Mouse (Mus musculus) forebrain, embryonic 12.5 days (tissue): Measurements from ENCODE around the gene Atg3. TPM values are rescaled to one million over a fixed set of nuclear protein-coding genes. Genes with fewer than 3 reads are reported as not detected.

Experiments used
- ATAC-seq: fragments of 200-750 bp; cut with Nextera tagmentation; 2 replicates; pipeline ENCODE4 v1.8.0; 2017; ENCODE audit warnings: moderate TSS enrichment; ENCODE audit not compliant: low FRiP score
- H3K27ac ChIP-seq: fragments of 300-500 bp; sonication (generic); 2 replicates; pipeline ENCODE4 v1.5.1; 2016; ENCODE audit warnings: mild to moderate bottlenecking
- H3K27me3 ChIP-seq: fragments of 300-500 bp; sonication (generic); 2 replicates; pipeline ENCODE4 v1.6.1; 2016; ENCODE audit warnings: mild to moderate bottlenecking
- H3K36me3 ChIP-seq: fragments of 300-500 bp; sonication (generic); replicated peaks from 2 replicates; pipeline ENCODE4 v1.6.1; 2016; ENCODE audit warnings: mild to moderate bottlenecking
- H3K4me1 ChIP-seq: fragments of 300-500 bp; sonication (generic); 2 replicates; pipeline ENCODE4 v1.6.1; 2016
- H3K4me2 ChIP-seq: fragments of 300-500 bp; sonication (generic); 2 replicates; pipeline ENCODE4 v1.6.1; 2016; ENCODE audit warnings: mild to moderate bottlenecking, moderate library complexity
- H3K4me3 ChIP-seq: fragments of 300-500 bp; sonication (generic); replicated peaks from 2 replicates; pipeline ENCODE4 v1.5.1; 2016; ENCODE audit warnings: mild to moderate bottlenecking
- H3K9ac ChIP-seq: fragments of 300-500 bp; sonication (generic); 2 replicates; pipeline ENCODE4 v1.6.1; 2016; ENCODE audit warnings: mild to moderate bottlenecking
- H3K9me3 ChIP-seq: fragments of 300-500 bp; sonication (generic); 2 replicates; pipeline ENCODE4 v1.6.1; 2016
- WGBS: fragments of 180-500 bp; shearing (Covaris S2); methylation state at CpG from one replicate; pipeline ENCODE4 v1.1.7; 2016; 5-methylcytosine and 5-hydroxymethylcytosine counted together
- polyA plus RNA-seq: library from polyadenylated mRNA; unstranded; fragments of >200 nt; fragmentation: Nextera tagmentation; extraction: Ambion mirVana; gene quantifications from 2 replicates; pipeline ENCODE4 v1.2.1, GENCODE M21; 2016

Atg3 gene
- polyA plus RNA-seq = 38.9 and 43.1 TPM in 2 replicates

GRCm38 (mm10) chr16:45158522-45159388 lies at the start of gene Atg3, which contains the start of gene Slc35a5:
Atg3 (plus strand) TSS chr16:45158785.
Slc35a5 (minus strand) TSS chr16:45158706.
- under 1% methylated on average over 57 of the region's 64 CpGs for WGBS
- Histone ChIP-seq H3K4me2 (peak within 1 kb of the TSS; percentile 85), H3K9ac (peak within 1 kb of the TSS; percentile 88), H3K4me3 (peak within 1 kb of the TSS; percentile 84), H3K27ac (peak within 1 kb of the TSS; percentile 94), H3K9me3 (no peaks in the 10 kb centered on the region), H3K36me3 (peaks cover 9% of the 10 kb centered on the region; the same call in 1 of the 2 replicates), H3K27me3 (no peaks in the 10 kb centered on the region), H3K4me1 (peaks cover 23% of the 10 kb centered on the region)
- peak; percentile 99 for ATAC-seq

DNA sequence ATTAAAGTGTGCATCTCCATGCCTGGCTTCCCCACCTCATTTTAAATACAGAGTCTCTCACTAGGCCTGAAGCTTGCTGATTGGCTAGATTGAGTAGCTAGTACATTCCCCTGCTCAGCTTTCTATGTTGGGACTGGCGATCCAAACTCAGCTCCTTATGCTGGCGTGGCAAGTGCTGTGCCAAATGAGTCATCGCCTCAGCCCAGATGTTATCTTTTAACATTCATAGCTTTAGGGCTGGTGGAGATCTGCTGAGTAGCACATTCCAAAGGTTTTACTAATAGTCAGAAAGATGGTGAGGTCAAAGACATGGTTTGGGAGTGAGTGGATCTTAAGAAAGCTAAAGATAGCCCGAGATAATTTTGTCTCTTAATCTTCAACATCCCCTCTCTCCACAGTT lies 48.1 kb upstream of the Atg3 start:
- 73% methylated on average over 4 of the region's 4 CpGs for WGBS
- ATAC-seq = no peak
- Histone ChIP-seq H3K9ac (no peak overlapping the region), H3K36me3 (no peaks in the 10 kb centered on the region), H3K9me3 (no peaks in the 10 kb centered on the region), H3K27me3 (no peaks in the 10 kb centered on the region), H3K27ac (no peak overlapping the region), H3K4me2 (no peak overlapping the region), H3K4me3 (no peak overlapping the region), H3K4me1 (no peaks in the 10 kb centered on the region)

DNA sequence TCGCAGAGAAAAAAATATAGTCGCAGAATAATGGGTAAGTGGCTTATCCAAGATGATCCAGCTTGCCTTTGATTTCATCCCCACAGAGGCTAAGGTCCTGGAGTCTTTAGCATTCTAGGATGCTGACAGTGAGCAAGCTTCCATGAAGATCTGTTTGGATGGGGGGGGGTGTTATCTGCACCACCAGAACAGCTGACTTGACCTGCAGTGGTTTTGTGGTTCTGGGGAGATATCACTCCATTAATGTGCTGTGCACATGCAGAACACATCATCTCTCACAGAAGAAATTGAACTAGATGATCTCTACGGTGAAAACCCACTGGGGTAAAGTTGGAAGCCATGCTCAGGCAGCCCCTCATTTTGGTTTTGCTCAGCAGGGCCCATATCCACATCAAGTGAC lies 41.4 kb upstream of the Atg3 start:
- no peaks in the 10 kb centered on the region for H3K9me3 ChIP-seq
- no peak overlapping the region for H3K4me2 ChIP-seq
- H3K27me3 ChIP-seq = no peaks in the 10 kb centered on the region
- ATAC-seq = no peak
- H3K4me3 ChIP-seq = no peak overlapping the region
- no peaks in the 10 kb centered on the region for H3K36me3 ChIP-seq
- H3K4me1 ChIP-seq = no peaks in the 10 kb centered on the region
- no peak overlapping the region for H3K27ac ChIP-seq
- H3K9ac ChIP-seq = no peak overlapping the region
- 95% methylated on average over 3 of the region's 3 CpGs for WGBS

GRCm38 (mm10) chr16:45118760-45119159 lies 39.8 kb upstream of the Atg3 start:
- WGBS = 79% methylated on average over 3 of the region's 3 CpGs
- Histone ChIP-seq H3K9ac (no peak overlapping the region), H3K27me3 (no peaks in the 10 kb centered on the region), H3K9me3 (no peaks in the 10 kb centered on the region), H3K27ac (no peak overlapping the region), H3K4me3 (no peak overlapping the region), H3K4me2 (no peak overlapping the region), H3K36me3 (no peaks in the 10 kb centered on the region), H3K4me1 (no peaks in the 10 kb centered on the region)
- ATAC-seq = no peak

DNA sequence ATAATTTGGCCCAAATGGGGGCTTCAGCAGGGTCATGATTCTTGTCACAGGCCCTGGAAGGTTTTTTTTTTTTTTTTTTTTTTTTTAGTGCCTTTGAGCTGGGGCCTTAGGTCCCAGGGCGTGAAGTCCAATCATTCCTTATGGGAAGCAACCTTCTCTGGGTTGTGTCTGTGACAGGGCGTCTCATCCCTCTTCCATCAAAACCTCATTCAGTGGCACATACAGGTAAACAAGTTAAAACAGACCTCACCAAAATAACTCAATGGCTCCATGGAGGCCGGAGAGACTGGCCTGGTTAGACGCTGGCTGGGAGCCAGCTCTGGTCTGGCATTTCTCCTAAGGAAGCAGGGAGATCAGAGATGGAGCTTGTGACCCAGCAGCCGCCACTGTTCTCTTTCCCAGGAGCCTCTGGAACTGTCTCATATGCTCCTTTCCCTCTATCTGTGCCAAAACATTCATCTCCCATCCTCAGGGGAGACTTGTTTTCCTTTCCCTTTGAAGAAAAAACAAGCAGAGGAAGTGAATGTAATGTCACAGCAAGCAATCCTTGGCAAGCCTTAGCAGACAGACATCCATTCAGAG lies 37.6 kb upstream of the Atg3 start:
- whole genome bisulfite sequencing = 81% methylated on average over 5 of the region's 5 CpGs
- Histone ChIP-seq H3K27ac (no peak overlapping the region), H3K4me1 (no peaks in the 10 kb centered on the region), H3K4me2 (no peak overlapping the region), H3K27me3 (no peaks in the 10 kb centered on the region), H3K4me3 (no peak overlapping the region), H3K9ac (no peak overlapping the region), H3K9me3 (no peaks in the 10 kb centered on the region), H3K36me3 (no peaks in the 10 kb centered on the region)
- ATAC-seq = no peak

DNA sequence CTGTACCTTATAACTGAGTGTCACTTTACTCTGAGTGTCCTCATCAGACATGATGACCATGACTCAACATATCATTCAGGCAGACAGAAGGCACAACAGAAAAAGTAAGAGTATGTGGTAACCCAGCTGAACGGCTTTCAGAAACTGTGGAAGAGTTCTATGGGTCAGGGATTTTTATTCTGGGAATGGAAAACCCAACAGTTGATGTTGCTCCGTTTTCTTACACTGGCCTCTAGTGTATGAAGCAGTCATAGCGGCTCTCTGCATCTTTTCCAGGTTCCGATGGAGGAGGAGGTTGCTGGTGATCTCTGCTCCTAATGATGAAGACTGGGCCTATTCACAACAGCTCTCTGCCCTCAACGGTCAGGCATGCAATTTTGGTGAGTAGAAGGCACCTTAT lies 36.0 kb upstream of the Atg3 start:
- no peak for ATAC-seq
- no peaks in the 10 kb centered on the region for H3K4me1 ChIP-seq
- 75% methylated on average over 5 of the region's 5 CpGs for WGBS

DNA sequence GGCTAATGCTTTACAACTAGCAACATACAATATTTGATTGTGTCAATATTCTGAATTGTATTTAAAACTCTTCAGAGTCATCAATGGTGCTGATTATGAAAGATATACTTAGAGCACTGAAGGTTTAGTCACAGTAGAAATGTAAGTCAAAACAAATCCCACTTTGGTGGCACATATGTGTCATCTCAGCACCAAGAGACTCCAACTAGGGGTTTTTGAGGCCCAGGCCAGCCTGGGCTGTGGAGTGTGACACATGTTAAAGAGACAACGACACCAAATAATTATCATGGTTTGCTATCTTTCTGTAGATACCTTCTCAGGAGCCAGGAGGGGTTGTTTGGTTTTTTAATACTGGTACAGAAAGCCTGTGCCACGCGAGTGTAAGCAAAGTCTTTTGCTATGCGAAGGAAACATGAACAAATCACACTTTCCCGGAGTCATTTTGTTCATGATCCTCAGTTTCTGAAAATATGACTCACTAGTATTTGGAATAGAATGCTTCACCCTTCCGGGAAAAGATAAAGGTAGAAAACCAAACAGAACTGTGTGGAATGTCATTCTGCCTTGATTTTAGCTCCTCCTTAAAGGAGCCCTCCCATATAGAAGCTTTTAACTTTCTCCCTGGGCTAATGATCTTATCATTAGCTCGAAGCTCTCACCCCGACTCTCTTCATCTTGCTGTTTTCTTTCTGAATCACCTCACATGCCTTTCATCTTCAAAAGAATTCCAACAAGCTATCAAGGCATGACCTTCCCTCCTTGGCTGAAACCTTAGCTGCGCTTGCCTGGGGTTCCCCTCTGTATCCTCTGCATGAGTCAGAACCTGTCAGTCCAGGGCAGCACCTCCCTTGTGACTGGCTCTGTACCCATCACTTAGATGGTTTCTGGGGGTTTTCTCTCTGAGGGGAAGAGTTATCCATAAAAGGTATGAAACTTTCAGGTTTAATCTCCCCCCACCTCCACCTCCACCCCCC lies 34.1 kb upstream of the Atg3 start:
- WGBS = 74% methylated on average over 9 of the region's 9 CpGs
- Histone ChIP-seq H3K27me3 (no peaks in the 10 kb centered on the region), H3K4me3 (no peak overlapping the region), H3K4me2 (no peak overlapping the region), H3K9ac (no peak overlapping the region), H3K9me3 (no peaks in the 10 kb centered on the region), H3K36me3 (no peaks in the 10 kb centered on the region), H3K4me1 (no peaks in the 10 kb centered on the region), H3K27ac (no peak overlapping the region)
- ATAC-seq = no peak

More for the DNA sequence above, 36.0 kb upstream of the Atg3 start:
- Histone ChIP-seq H3K27me3 (no peaks in the 10 kb centered on the region), H3K9me3 (no peaks in the 10 kb centered on the region), H3K4me3 (no peak overlapping the region), H3K27ac (no peak overlapping the region), H3K36me3 (no peaks in the 10 kb centered on the region), H3K9ac (no peak overlapping the region), H3K4me2 (no peak overlapping the region)

DNA sequence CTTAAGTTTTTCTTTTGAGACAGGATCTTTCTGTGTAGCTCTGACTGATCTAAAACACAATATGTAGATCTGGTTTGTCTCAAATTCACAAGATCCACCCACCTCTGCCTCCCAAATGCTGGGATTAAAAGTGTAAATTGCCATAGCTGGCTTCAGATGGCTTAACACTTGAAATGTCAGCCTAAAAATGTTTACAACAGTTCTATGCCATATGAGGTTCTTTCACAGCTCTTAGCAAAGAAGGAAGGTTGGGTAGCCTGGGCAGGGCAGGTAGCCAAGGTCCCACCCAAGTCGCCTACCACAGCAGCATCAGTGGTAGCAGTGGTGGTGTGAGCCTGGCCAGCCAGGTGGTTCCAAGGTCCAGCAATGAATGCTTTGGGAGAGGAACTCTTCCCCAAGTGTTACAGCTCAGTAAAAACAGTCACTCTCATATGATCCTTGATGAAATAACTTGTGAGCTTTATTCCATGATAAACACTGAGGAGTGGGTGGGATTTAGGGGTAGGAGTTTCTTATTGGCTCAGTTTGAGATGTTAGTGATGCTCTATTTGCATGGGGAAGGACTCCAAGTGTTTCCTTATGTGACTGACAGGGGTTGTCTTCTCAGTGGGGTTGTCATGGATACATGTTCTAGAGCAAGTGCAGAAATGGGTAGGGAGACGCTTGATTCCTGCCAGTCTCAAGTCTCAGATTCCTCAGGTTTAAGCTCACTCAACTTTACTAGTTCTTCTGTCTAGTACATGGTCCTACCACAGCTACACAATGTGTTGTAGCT lies 30.5 kb upstream of the Atg3 start:
- WGBS = 86% methylated on average over 2 of the region's 2 CpGs
- Histone ChIP-seq H3K27ac (no peak overlapping the region), H3K36me3 (no peaks in the 10 kb centered on the region), H3K9ac (no peak overlapping the region), H3K4me3 (no peak overlapping the region), H3K4me2 (no peak overlapping the region), H3K4me1 (no peaks in the 10 kb centered on the region), H3K27me3 (no peaks in the 10 kb centered on the region), H3K9me3 (no peaks in the 10 kb centered on the region)
- ATAC-seq = no peak

DNA sequence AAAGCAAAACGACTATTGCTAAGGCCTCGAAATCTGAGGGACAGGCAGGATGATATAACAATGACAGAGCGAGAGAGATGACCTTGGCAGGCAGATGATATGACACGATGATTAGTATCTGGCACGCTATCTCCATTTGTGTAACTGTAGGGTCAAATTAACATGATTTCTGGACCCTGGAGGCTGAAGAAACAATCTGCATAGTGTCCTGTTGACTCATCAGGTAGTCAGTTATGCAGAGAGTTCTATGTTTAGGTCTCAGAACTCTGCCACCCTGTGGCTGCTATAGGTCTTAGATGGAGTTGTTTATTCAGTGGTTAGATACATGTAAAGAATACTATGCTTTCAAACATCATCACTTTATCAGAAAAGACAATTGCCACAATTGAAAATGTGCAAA lies 16.9 kb upstream of the Atg3 start:
- H3K36me3 ChIP-seq = peaks cover 66% of the 10 kb centered on the region
- no peak overlapping the region for H3K4me3 ChIP-seq
- no peak overlapping the region for H3K27ac ChIP-seq
- ATAC-seq = no peak
- H3K4me2 ChIP-seq = no peak overlapping the region
- H3K9ac ChIP-seq = no peak overlapping the region
- no peaks in the 10 kb centered on the region for H3K9me3 ChIP-seq
- WGBS = 95% methylated on average over 5 of the region's 5 CpGs
- no peaks in the 10 kb centered on the region for H3K4me1 ChIP-seq
- H3K27me3 ChIP-seq = no peaks in the 10 kb centered on the region

- no peak overlapping the region for H3K9ac ChIP-seq
- peaks cover 74% of the 10 kb centered on the region for H3K36me3 ChIP-seq
- no peak overlapping the region for H3K4me2 ChIP-seq
- H3K4me3 ChIP-seq = no peak overlapping the region
- WGBS = 89% methylated on average over 5 of the region's 5 CpGs
- ATAC-seq = no peak
- no peak overlapping the region for H3K27ac ChIP-seq
- no peaks in the 10 kb centered on the region for H3K4me1 ChIP-seq
- no peaks in the 10 kb centered on the region for H3K9me3 ChIP-seq
- no peaks in the 10 kb centered on the region for H3K27me3 ChIP-seq
These were observed 16.0 kb upstream of the Atg3 start for GRCm38 (mm10) chr16:45142565-45142964.

DNA sequence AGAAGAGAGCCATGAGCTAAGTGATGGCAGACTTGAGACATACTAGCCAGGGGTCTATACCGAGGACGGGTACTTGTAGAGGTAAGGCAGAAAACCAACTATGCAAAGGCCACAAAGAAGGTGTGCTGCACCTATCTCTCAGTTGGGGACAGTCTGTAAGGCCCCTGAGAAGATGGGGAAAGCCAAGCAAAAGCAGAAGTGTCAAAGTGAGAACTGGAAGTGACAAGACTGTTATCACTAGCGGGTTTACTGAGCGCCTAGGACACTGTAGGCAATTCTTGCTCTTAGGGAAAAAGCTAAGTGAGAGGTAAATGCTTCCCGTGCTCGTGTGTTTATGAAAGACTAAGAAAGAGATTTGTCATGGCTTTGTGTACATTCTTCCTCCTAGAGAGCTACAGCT lies 13.5 kb upstream of the Atg3 start:
- H3K27me3 ChIP-seq = no peaks in the 10 kb centered on the region
- WGBS = 93% methylated on average over 6 of the region's 6 CpGs
- ATAC-seq = no peak
- no peak overlapping the region for H3K27ac ChIP-seq
- no peak overlapping the region for H3K9ac ChIP-seq
- no peaks in the 10 kb centered on the region for H3K4me1 ChIP-seq
- H3K4me3 ChIP-seq = no peak overlapping the region
- H3K4me2 ChIP-seq = no peak overlapping the region
- no peaks in the 10 kb centered on the region for H3K9me3 ChIP-seq
- peaks cover 73% of the 10 kb centered on the region for H3K36me3 ChIP-seq
